Mouse (Mus musculus) skeletal muscle tissue, adult 2 months (tissue): ENCODE measurements around the gene Farsa.
"Not testable (repeated sequence)": the region's sequence is repeated elsewhere in the genome, so short reads cannot be mapped to it uniquely, and the experiment has no call there.

Source experiments
- DNase-seq: peaks from one replicate; pipeline ENCODE4 v3.0.0-alpha.2; 2012; ENCODE audit warnings: low read depth, low spot score

The Farsa gene

DNA sequence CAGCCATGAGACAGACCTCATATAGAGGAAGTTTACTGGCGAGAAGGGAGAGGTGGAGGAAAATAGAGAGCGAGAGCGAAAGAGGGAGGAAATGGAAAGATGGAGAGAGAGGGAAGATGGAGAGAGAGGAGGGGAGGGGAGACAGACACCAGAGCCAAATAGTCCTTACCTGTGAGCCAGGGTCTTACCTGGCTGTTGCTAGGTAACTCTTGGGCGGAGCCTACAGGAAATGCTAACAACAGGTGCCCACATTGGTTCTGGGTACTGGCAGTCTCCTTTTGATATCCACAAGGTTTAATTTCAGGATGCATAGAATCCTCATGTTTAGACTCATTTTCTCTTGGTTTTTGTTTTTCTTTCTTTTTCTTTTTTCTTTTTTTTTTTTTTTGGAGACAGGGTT lies 16.2 kb downstream of the Farsa start:
- DNase-seq: no peak

GRCm38 (mm10) chr8:84874339-84874738 lies 17.6 kb downstream of the Farsa start:
- no peak for DNase-seq

DNA sequence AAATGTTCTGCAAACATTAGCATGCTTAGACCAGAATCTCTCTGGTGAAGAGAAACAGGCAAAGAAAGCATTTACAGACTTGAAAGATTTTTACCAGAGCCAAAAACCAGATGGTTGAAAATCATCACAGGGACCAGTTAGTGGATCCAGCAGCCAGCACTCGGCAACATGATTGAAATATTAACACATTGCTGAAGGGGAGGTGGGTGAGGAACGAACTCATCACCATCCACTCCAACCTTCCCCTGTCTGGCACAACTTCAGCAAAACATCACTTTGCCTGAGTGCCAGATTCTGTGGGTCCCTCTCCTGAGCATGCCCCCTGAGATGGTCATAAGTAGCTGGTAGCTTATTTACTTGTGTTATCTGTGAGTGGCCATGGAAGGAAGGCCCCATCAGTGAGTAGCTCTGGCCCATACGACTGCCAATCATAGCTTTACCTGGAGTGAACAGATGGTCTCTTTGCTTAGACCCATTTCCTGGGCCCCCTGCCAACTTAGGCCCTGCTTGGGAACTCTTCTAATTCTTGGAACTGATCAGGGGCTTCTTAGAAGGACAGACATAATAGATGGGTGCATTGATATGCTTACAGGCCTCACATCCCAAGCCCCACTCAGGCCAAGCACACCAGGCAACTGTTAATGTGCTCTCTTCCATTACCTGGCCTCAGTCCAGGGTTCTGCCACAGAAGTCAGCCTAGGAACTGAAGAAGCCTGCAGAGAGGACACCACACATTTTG lies 20.7 kb downstream of the Farsa start:
- DNase-seq: no peak

DNA sequence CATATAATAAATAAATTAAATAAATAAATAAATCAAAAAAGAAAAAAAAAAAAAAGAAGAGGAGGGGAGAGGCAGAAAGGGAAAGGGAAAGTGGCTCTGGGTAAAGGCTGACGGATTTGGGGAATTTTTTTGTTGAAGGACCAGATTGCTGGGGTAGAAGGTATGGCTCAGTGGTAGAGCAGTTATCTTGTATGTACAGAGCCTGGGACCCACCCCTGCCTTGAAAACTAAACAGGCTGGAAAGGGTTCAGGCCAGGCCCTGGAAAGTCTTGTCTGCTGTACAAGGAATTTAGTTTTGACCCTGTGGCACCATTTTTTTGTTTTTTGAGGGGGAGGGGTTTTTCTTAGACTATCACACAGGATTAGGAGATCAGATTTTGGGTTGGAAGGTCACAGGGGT lies 22.1 kb downstream of the Farsa start:
- DNase-seq: no peak

GRCm38 (mm10) chr8:84884728-84885127 lies 27.9 kb downstream of the Farsa start:
- no peak for DNase-seq

DNA sequence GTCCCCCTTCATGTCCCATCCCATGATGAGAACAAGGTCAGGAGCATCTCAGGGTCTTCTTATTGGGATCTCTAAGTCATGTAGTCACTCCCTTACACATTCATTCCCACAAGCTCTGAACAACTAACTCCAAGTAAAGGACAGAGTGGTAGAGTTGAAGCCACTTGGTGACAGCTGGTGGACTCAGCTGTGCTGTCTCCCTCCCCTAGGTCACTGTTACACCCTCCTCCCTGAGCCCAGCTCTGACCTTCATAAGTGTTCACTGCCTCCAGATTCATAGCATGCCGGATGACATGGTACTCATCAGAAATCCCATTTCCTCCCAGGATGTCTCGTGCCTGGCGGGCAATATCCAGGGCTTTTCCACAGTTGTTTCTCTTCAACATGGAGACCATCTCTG lies 31.5 kb downstream of the Farsa start:
- no peak for DNase-seq

- DNase-seq: no peak
These were observed 32.4 kb downstream of the Farsa start for GRCm38 (mm10) chr8:84889141-84889540.

- DNase-seq: no peak
These were observed 36.4 kb downstream of the Farsa start for GRCm38 (mm10) chr8:84892993-84893708.

GRCm38 (mm10) chr8:84893709-84894134 lies 36.9 kb downstream of the Farsa start, which contains the start of gene Gcdh:
TSS of gene Gcdh (minus strand) at chr8:84893921.
- peak; percentile 95 for DNase-seq

GRCm38 (mm10) chr8:84895963-84896362 lies 39.2 kb downstream of the Farsa start:
- no peak for DNase-seq

DNA sequence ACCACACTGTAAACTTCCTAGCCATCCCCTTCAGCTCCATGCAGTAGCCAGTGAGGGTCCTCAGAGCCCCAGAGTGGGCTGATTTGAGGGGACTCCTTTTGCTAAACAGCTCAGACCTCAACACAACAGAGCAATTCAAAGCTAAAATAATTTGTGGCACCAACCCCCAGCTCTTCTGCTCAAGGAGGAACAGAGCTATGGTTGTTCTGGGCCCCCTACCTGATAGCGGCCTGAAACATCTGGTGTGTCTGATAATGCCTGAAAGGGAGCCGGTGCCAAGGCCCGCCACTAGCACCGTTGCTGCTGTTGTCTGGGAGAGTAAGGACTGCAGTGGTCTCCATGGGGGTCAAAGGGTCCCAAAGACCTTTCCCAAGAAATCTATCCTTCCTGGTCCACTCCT lies 44.3 kb downstream of the Farsa start:
- DNase-seq: no peak

GRCm38 (mm10) chr8:84901752-84902151 lies 45.0 kb downstream of the Farsa start, which contains the start of gene Klf1:
TSS of gene Klf1 (plus strand) at chr8:84901928.
- DNase-seq: no peak

- no peak for DNase-seq
These were observed 45.7 kb downstream of the Farsa start for GRCm38 (mm10) chr8:84902367-84902919.

DNA sequence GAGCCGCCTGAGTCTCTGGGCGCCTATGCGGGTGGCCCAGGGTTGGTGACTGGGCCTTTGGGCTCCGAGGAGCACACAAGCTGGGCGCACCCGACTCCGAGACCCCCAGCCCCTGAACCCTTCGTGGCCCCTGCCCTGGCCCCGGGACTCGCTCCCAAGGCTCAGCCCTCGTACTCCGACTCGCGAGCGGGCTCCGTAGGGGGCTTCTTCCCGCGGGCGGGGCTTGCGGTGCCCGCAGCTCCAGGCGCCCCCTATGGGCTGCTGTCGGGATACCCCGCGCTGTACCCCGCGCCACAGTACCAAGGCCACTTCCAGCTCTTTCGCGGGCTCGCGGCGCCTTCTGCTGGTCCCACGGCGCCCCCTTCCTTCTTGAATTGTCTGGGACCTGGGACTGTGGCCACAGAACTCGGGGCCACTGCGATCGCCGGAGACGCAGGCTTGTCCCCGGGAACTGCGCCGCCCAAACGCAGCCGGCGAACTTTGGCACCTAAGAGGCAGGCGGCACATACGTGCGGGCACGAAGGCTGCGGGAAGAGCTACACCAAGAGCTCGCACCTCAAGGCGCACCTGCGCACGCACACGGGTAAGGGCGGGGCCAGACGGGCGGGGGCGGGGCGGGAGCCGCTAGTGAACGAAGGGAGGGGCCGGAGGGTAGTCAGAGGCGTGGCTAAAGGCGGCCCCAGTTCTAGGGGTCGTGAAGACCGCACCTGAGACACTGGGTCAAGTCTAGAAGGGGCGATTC lies 46.3 kb downstream of the Farsa start:
- DNase-seq: peak; percentile 77

- DNase-seq: no peak
These were observed 47.6 kb downstream of the Farsa start for GRCm38 (mm10) chr8:84904351-84904750.

DNA sequence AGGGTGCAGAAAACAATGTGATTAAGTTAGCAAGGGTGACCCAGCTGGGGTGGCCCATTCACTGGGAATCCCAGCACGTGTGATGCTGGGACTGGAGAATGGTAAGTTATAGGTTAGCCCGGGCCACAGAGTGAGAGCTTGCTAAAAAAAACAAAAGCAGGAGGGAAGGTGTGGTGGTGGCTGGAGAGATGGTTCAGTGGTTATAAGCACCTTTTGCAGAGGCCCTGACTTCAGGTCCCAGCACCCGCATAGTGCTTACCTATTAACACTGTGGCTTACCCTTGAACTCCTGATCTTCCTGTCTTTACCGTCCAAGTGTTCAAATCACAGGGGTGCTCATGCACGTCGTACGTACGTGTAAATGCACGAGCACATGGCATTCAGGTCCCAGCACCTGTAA lies 50.2 kb downstream of the Farsa start:
- no peak for DNase-seq

GRCm38 (mm10) chr8:84907493-84907892 lies 50.7 kb downstream of the Farsa start:
- DNase-seq: no peak

- not testable (repeated sequence) for DNase-seq
These were observed 51.2 kb downstream of the Farsa start for GRCm38 (mm10) chr8:84907979-84908378.

GRCm38 (mm10) chr8:84908421-84909161 lies 51.8 kb downstream of the Farsa start, which contains the start of gene Dnase2a:
TSS of gene Dnase2a (plus strand) at chr8:84908560.
- DNase-seq: peak; percentile 95

DNA sequence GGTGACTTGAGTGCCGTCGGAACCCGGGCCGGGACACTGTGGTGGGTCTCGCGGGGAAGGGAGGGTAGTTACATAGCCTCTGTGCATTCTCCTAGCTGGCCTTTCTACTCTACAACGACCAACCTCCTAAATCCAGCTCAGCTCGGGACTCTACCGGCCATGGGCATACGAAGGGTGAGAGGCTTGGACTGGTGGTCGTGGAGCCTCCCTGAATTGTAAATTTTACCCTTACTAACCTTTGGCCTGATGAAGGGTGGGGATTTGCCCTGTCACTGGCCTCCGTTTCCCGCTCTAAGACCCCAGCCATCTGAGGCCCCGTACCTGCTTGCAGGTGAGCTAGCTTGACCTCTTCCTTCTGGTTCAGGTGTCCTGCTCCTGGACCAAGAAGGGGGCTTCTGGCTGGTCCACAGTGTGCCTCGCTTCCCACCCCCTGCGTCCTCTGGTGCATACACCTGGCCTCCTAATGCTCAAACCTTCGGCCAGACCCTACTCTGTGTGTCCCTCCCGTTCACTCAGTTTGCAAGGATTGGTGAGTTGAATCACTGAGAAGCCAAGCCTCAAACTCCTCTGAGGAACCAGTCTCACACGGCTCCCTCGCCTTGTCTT lies 52.5 kb downstream of the Farsa start:
- no peak for DNase-seq

DNA sequence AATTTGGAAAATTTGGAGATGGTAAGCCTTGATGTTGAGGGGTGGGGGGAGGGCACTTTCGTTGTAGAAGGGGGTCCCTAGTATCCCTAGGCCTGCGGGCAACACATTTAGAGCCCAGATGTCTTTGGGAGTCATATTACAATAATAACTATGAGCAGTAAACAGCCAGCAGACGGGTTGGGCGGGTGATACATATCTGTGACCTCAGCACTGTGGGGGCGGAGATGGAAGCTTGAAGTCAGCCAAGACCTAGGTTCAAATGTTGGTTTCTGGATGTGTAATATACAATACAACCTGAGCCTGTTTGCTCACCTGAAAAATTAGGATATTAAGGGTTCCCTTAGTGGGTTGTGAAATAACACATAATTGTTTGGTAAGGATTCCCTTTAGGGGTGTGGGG lies 53.2 kb downstream of the Farsa start:
- no peak for DNase-seq
